Mouse (Mus musculus) intestine, embryonic 15.5 days (tissue): Measurements from ENCODE around the gene Calml4. TPM values are rescaled to one million over a fixed set of nuclear protein-coding genes. Genes with fewer than 3 reads are reported as not detected.
"Not testable (repeated sequence)": the region's sequence is repeated elsewhere in the genome, so short reads cannot be mapped to it uniquely, and the experiment has no call there.

Source experiments
- ATAC-seq: fragments of 200-750 bp; cut with Nextera tagmentation; 2 replicates; pipeline ENCODE4 v1.8.0; 2017; ENCODE audit warnings: moderate TSS enrichment, moderate library complexity
- H3K27ac ChIP-seq: fragments of 300-500 bp; sonication (generic); 2 replicates; pipeline ENCODE4 v1.5.1; 2015; ENCODE audit warnings: mild to moderate bottlenecking, inconsistent platforms
- H3K27me3 ChIP-seq: fragments of 300-500 bp; sonication (generic); replicated peaks from 2 replicates; pipeline ENCODE4 v1.6.1; 2015; ENCODE audit warnings: inconsistent platforms
- H3K36me3 ChIP-seq: fragments of 300-500 bp; sonication (generic); 2 replicates; pipeline ENCODE4 v1.6.1; 2015; ENCODE audit warnings: inconsistent platforms
- H3K4me1 ChIP-seq: fragments of 300-500 bp; sonication (generic); replicated peaks from 2 replicates; pipeline ENCODE4 v1.6.1; 2015; ENCODE audit warnings: inconsistent platforms
- H3K4me2 ChIP-seq: fragments of 300-500 bp; sonication (generic); replicated peaks from 2 replicates; pipeline ENCODE4 v1.6.1; 2015; ENCODE audit warnings: mild to moderate bottlenecking, inconsistent platforms
- H3K4me3 ChIP-seq: fragments of 300-500 bp; sonication (generic); replicated peaks from 2 replicates; pipeline ENCODE4 v1.5.1; 2015; ENCODE audit warnings: inconsistent platforms
- H3K9ac ChIP-seq: fragments of 300-500 bp; sonication (generic); 2 replicates; pipeline ENCODE4 v1.6.1; 2015; ENCODE audit warnings: inconsistent platforms
- H3K9me3 ChIP-seq: fragments of 300-500 bp; sonication (generic); 2 replicates; pipeline ENCODE4 v1.6.1; 2016; ENCODE audit warnings: inconsistent platforms
- WGBS: fragments of 180-500 bp; shearing (Covaris S2); methylation state at CpG from one replicate; pipeline ENCODE4 v1.1.7; 2015; 5-methylcytosine and 5-hydroxymethylcytosine counted together
- polyA plus RNA-seq: library from polyadenylated mRNA; unstranded; fragments of >200 nt; fragmentation: Nextera tagmentation; extraction: Ambion mirVana; gene quantifications from 2 replicates; pipeline ENCODE4 v1.2.1, GENCODE M21; 2015

Calml4 gene
- polyA plus RNA-seq, 1 experiment from 2014 or later = 193 TPM

DNA sequence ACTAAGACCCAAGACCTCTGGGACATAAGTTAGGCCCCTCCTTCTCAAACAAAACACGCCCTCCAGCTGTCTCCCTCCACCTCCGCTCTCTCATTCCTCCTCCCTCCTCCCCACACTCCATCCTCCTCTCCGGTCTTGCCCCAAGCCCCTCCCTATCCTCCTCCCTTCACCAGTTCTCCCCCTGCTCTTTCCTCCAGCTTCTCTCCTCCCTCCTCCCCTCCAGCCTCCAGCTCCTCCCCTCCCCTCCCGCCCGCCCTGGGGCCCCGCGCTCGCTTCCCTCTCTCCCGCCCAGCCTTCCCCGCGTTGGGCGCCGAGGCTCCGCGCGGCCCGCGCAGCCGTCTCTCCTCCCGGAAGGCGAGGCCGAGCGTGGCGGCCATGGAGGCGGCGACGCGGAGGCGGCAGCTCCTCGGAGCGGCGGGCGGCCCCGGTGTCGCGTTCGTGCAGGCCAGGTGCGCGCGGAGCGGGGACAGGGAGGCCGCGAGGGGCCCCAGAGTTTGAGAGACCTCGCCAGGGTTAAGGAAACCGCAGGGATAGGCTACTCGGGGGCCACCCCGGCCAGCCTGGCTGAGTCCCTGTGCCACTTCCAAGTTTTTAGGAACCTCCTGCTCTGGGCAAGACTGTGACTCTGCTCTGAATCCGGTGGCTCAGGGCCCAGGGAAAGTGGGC is 19.2 kb upstream of the Calml4 start, which contains the start of gene Cln6:
TSS of gene Cln6 (plus strand) at position 280 of the 666 bp plus-strand sequence.
- Histone ChIP-seq H3K27me3 (no peaks in the 10 kb centered on the region), H3K27ac (peak within 1 kb of the TSS; percentile 95), H3K36me3 (no peaks in the 10 kb centered on the region), H3K4me2 (peak within 1 kb of the TSS; percentile 81), H3K4me1 (peaks cover 23% of the 10 kb centered on the region), H3K9me3 (no peaks in the 10 kb centered on the region), H3K9ac (peak within 1 kb of the TSS; percentile 94), H3K4me3 (peak within 1 kb of the TSS; percentile 78)
- under 1% methylated on average over 47 of the region's 48 CpGs for WGBS
- peak; percentile 93 for ATAC-seq

DNA sequence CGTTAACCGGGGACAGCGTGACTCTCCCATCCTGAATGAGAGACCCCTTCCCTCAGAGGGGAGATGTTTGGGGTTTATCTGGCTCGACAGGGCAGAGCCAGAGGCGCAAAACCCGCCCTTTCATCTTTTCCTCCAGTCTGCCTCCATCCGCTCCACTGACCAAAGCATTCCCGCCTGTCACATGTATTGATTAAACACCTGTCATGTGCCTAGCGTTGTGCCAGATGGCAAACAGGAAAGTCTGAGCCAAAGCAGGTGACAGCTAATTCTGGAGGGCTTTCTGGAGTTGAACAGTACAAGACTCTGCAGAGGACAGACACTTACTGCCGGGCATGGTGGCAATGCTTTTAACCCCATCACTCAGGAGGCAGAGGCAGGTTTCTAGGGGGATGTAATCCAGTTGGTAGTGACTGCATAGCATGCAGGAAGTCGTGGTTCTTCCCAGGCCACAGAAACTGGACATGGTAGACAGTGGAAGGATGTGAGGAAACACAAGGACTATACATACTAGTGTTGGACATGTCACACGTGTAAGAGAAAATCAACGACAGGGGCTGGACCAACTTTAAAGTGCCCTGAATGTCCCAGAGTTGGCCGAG is 18.6 kb upstream of the Calml4 start:
- H3K27ac ChIP-seq = peak overlapping the region; percentile 95
- peak overlapping the region; percentile 81 for H3K4me2 ChIP-seq
- H3K4me1 ChIP-seq = peaks cover 23% of the 10 kb centered on the region
- no peaks in the 10 kb centered on the region for H3K36me3 ChIP-seq
- no peaks in the 10 kb centered on the region for H3K27me3 ChIP-seq
- no peaks in the 10 kb centered on the region for H3K9me3 ChIP-seq
- H3K9ac ChIP-seq = peak overlapping the region; percentile 94
- WGBS = 11% methylated on average over 14 of the region's 14 CpGs
- ATAC-seq = no peak; the same call in 1 of the 2 replicates
- H3K4me3 ChIP-seq = peak overlapping the region; percentile 78

DNA sequence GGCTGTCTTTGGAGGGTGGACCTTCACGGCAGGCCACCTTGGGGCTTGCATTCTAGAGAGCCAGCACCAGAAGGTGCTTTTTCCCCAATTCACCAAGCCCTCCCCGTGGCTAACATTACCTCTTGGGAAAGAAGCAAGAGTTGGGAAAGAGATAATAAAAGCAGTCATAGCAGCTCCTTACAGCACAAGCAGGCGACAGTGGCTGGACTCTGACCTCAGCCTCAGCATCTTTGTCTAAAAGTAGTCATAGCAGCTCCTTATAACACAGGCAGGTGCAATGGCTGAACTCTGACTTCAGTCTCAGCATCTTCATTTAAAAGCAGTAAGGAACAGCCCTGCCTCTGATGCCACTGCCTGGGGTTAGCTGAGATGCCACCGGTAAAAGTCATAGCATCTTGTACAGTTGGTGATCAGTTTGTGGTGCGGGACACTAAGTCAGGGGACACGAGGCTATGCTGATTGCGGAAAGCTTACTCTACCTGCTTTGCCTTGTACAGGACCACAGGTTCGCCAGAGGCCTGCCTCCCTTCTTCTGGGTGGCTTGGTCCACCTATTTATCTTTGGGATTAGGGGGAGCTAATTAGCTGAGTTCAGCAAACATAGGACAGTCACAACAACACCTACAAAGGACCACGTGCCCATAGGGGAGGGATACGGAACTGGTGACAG is 14.4 kb upstream of the Calml4 start:
- no peak overlapping the region for H3K27ac ChIP-seq
- no peaks in the 10 kb centered on the region for H3K36me3 ChIP-seq
- no peak for ATAC-seq
- WGBS = 69% methylated on average over 10 of the region's 10 CpGs
- H3K27me3 ChIP-seq = no peaks in the 10 kb centered on the region
- no peak overlapping the region for H3K4me3 ChIP-seq
- no peak overlapping the region for H3K4me2 ChIP-seq
- H3K9me3 ChIP-seq = no peaks in the 10 kb centered on the region
- H3K9ac ChIP-seq = no peak overlapping the region
- H3K4me1 ChIP-seq = peaks cover 23% of the 10 kb centered on the region

DNA sequence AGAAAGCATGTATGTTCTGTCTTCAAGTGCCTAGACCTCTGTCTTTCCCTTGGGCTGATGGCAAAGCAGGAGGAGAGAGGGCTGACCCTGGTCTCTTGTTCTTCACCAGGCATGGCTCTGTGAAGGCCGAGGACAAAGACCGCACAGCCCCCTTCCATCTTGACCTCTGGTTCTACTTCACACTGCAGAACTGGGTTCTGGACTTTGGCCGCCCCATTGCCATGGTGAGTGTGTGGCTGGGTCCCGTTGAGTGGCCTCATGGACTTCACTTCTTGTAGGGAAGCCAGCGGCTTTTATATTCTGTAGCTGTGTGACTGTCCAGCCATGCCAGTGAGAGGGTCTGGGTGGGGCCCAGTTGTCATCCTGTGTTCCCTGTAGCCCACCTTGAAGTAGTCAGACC is 13.4 kb upstream of the Calml4 start:
- no peaks in the 10 kb centered on the region for H3K36me3 ChIP-seq
- H3K9ac ChIP-seq = no peak overlapping the region
- no peak overlapping the region for H3K4me3 ChIP-seq
- H3K27me3 ChIP-seq = no peaks in the 10 kb centered on the region
- H3K27ac ChIP-seq = no peak overlapping the region
- H3K9me3 ChIP-seq = no peaks in the 10 kb centered on the region
- ATAC-seq = no peak
- H3K4me2 ChIP-seq = no peak overlapping the region
- 88% methylated on average over 5 of the region's 5 CpGs for WGBS
- H3K4me1 ChIP-seq = peaks cover 18% of the 10 kb centered on the region

DNA sequence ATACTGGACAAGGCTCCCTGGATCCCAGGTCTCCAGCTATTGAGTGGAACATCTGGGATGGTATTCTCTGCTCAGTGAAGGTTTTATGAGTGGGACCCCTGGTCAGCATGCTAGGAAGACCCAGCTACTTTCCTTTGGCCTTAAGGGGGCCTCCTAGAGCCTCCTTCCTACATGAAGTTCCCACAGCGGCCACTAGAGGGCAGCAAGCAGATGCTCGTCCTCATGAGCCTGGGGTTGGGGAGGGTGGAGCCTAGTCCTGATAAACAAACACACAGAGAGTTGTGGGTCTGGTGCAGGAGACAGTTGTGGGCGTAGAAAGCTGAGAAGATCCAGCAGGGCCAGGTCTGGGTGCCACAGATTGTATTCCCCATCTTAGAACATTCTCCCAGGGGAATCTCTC is 10.2 kb upstream of the Calml4 start:
- 0% methylated on average over 3 of the region's 3 CpGs for WGBS
- Histone ChIP-seq H3K9ac (no peak overlapping the region), H3K4me3 (no peak overlapping the region), H3K27ac (no peak overlapping the region), H3K27me3 (no peaks in the 10 kb centered on the region), H3K4me1 (peaks cover 11% of the 10 kb centered on the region; the same call in 1 of the 2 replicates), H3K4me2 (no peak overlapping the region), H3K36me3 (peaks cover 6% of the 10 kb centered on the region), H3K9me3 (no peaks in the 10 kb centered on the region)
- peak; percentile 57 for ATAC-seq

DNA sequence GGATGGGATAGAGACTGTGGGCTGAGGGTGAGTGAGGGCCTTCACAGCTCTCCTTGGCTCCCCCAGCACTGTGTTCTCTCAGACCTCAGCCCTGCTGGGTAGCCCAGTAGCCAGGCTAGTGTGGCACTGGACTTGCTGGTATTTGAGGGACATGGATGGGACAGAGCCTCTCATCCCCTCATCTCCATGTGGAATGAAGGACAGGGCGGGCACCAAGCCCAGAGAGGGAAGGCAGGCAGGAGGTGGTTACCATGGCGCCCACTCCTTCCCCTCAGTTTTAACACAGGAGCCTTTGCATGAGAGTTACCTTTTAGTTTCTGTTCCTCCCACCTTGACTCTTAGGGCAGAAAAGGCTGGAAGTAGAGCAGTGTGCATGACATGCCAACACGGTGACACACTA is 9.2 kb upstream of the Calml4 start:
- no peak overlapping the region for H3K4me2 ChIP-seq
- H3K4me3 ChIP-seq = no peak overlapping the region
- ATAC-seq = no peak
- H3K27me3 ChIP-seq = no peaks in the 10 kb centered on the region
- peaks cover 9% of the 10 kb centered on the region; the same call in 1 of the 2 replicates for H3K4me1 ChIP-seq
- no peak overlapping the region for H3K9ac ChIP-seq
- 95% methylated on average over 3 of the region's 3 CpGs for WGBS
- no peaks in the 10 kb centered on the region for H3K9me3 ChIP-seq
- peaks cover 6% of the 10 kb centered on the region for H3K36me3 ChIP-seq
- no peak overlapping the region for H3K27ac ChIP-seq

DNA sequence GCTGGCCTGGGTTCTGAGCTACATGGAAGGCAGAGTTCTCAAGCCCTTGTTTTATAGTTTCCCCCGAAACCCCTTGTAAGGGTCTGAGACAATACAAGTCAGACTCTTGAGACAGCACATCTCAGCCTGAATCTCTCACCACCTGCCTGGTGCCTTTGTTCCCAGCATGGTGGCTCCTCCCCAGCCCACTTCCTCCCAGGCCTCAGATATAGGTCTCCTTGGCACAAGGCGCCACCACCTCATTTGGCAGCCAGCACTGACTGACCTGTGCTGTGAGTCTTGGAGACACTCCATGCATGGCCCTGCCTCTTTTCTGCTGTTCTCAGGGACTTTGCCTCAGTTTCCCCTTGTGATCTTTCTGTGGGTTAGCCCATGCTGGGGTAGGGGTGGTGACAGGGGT is 6.3 kb upstream of the Calml4 start:
- Histone ChIP-seq H3K4me2 (no peak overlapping the region), H3K27ac (no peak overlapping the region)
- 94% methylated on average over 2 of the region's 2 CpGs for WGBS

DNA sequence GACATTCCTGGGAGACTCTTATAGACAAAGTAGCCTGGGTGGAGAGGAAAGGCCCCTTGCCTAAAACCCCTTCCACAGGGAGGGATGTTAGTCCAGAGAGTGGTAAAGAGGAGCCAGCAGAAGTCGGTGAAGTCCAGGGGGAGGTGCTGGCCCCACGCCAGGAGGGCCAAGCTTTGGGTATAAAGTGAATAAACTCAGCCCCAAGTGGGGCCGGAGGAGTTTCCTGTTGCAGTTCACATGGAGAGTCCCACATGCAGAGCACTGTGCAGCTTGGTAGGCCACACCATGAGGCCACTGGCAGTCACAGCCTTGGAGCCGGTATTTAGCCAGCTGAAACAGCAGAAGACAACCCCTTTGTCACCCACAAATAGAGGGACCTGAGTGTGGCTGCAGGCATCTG is 3.4 kb upstream of the Calml4 start:
- 31% methylated on average over 4 of the region's 4 CpGs for WGBS
- Histone ChIP-seq H3K4me1 (peaks cover 26% of the 10 kb centered on the region), H3K9me3 (no peaks in the 10 kb centered on the region), H3K9ac (no peak overlapping the region), H3K36me3 (peaks cover 6% of the 10 kb centered on the region), H3K4me3 (no peak overlapping the region), H3K4me2 (no peak overlapping the region), H3K27ac (peak overlapping the region; percentile 17; the same call in 1 of the 2 replicates), H3K27me3 (no peaks in the 10 kb centered on the region)
- ATAC-seq = no peak

More for the DNA sequence above, 6.3 kb upstream of the Calml4 start:
- peaks cover 14% of the 10 kb centered on the region for H3K4me1 ChIP-seq
- no peak for ATAC-seq
- peaks cover 6% of the 10 kb centered on the region for H3K36me3 ChIP-seq
- H3K9ac ChIP-seq = no peak overlapping the region
- H3K9me3 ChIP-seq = no peaks in the 10 kb centered on the region
- no peaks in the 10 kb centered on the region for H3K27me3 ChIP-seq
- H3K4me3 ChIP-seq = no peak overlapping the region

DNA sequence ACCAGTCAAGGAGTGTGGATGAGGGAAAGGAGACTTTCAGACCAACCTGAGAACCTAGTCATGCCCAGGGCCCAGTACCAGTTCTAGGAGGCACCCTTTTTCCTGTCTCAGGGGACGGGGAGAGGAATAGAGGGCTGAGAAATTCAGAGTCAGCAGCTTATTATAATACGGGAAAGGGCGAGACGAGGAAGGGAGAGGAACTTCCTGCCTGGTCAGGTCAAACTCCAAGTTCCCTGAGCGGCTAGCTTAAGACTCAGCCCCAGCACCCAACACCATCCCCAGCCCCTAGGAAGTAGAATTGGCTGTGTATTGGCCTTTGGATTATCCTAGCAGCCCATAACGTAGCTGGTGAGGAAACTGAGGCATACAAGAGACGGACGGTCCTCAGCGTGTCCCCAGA is 664 bp upstream of the Calml4 start:
- Histone ChIP-seq H3K4me3 (peak overlapping the region; percentile 38), H3K9ac (peak overlapping the region; percentile 44), H3K27me3 (no peaks in the 10 kb centered on the region), H3K36me3 (no peaks in the 10 kb centered on the region), H3K9me3 (no peaks in the 10 kb centered on the region), H3K4me2 (peak overlapping the region; percentile 61), H3K27ac (peak overlapping the region; percentile 96), H3K4me1 (peaks cover 30% of the 10 kb centered on the region)
- ATAC-seq = peak; percentile 84
- 44% methylated on average over 9 of the region's 9 CpGs for WGBS

DNA sequence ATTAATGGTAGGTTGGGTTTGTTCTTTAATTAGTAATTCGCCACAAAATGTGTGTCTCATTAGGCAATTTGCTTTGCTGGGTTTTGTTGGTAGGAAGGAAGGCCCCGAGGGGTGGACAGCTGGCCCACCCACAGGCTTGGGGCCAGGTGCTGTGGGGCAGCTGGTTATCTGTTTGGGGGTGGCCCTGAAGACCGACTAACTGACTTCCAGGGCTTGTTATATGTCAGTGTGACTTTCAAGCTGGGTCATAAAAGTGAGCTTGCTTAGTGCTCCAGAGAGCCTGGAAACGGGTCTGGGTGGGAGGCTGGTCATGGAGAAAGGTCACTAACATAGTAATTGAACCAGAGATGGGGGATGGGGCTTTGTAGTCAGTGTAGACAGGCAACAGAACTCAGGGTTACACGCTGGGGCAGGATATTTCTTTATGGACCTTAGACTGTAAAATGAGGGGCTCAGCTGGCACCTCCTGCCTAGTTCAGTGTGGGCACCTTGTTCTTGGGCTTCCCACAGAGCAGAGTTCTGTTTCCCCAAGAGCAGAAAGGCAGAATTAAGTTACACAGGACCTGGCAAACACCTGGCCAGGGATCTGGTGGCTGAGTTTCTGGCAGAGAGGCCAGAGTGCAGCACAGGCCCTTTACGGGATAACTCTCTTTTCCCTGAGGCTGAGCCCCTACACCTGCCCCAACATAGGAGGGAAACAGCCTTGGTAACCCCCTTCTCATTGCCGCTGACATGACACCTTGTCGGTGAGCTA is 563 bp downstream of the Calml4 start:
- peak; percentile 34 for ATAC-seq
- WGBS = 31% methylated on average over 8 of the region's 8 CpGs
- Histone ChIP-seq H3K4me2 (peak overlapping the region; percentile 61), H3K4me3 (peak overlapping the region; percentile 38), H3K27ac (peak overlapping the region; percentile 96), H3K4me1 (peaks cover 30% of the 10 kb centered on the region), H3K9ac (peak overlapping the region; percentile 44), H3K9me3 (no peaks in the 10 kb centered on the region), H3K27me3 (no peaks in the 10 kb centered on the region), H3K36me3 (no peaks in the 10 kb centered on the region)

DNA sequence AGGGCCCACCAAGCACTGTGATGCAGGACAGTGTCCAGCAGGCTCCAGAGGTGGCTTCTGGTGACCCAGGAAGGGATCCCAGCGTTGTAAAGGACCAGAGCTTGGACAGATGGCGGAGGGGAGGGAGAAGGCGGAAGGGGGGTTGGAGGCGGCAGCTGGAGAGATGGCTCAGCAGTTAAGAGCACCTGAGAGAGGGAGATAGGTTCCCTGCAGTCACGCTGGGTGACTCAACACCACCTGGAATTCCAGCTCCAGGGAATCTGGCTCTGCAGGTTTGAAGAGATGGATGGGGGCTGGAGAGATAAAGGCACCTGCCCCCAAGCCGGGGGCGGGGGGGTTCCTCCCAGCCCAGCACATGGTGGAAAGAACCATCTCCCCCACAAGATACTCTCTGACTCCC is 2.2 kb downstream of the Calml4 start:
- ATAC-seq, H3K27me3 ChIP-seq, H3K9me3 ChIP-seq, H3K27ac ChIP-seq, H3K36me3 ChIP-seq: not testable (repeated sequence)
- H3K9ac ChIP-seq = peak overlapping the region; percentile 21; the same call in 1 of the 2 replicates
- 36% methylated on average over 7 of the region's 7 CpGs for WGBS
- peak overlapping the region; percentile 38 for H3K4me3 ChIP-seq
- peak overlapping the region; percentile 61 for H3K4me2 ChIP-seq
- H3K4me1 ChIP-seq = peaks cover 21% of the 10 kb centered on the region

DNA sequence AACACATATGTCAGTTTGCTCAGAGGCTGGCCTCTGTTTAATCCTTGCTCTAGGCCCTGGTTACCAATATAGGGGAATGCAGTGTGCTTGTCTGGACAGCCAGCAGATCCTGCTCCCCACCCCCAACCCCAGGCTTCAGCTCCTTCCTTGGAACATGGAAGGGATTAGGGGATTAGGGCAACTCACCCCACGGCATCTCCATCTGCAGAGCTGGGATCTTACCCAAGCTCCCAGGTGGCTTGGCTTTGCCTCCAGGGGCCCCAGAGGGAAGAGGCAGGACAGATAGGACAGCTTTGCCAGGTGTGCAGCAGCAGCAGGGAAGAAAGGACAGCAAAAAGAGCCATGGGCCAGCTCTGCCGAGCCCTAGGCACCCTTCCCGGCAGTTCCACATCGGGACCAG is 3.0 kb downstream of the Calml4 start:
- no peak overlapping the region for H3K4me2 ChIP-seq
- no peaks in the 10 kb centered on the region for H3K36me3 ChIP-seq
- H3K4me3 ChIP-seq = no peak overlapping the region
- no peak overlapping the region for H3K27ac ChIP-seq
- no peak for ATAC-seq
- WGBS = 79% methylated on average over 4 of the region's 4 CpGs
- H3K27me3 ChIP-seq = no peaks in the 10 kb centered on the region
- peaks cover 21% of the 10 kb centered on the region for H3K4me1 ChIP-seq
- no peak overlapping the region for H3K9ac ChIP-seq
- no peaks in the 10 kb centered on the region for H3K9me3 ChIP-seq
